Mouse (Mus musculus) olfactory bulb, adult 2 months (tissue): ENCODE results near the gene Cntrl.

Experiments used
- CTCF ChIP-seq: fragments of 200-500 bp; IDR thresholded peaks from 2 replicates; pipeline ENCODE4 v1.5.1; 2012; ENCODE audit warnings: low read depth, mild to moderate bottlenecking, low read length, moderate library complexity; ENCODE audit not compliant: insufficient read depth
- POLR2A ChIP-seq: fragments of 200-500 bp; IDR thresholded peaks from 2 replicates; pipeline ENCODE4 v1.6.1; 2012; ENCODE audit warnings: mild to moderate bottlenecking, low read depth, low read length, moderate library complexity; ENCODE audit not compliant: insufficient read depth

- no peak for TF ChIP-seq POLR2A
- TF ChIP-seq CTCF = no peak
Observed at GRCm38 (mm10) chr2:35213345-35213910, 104.1 kb downstream of the Cntrl start.
